Mouse (Mus musculus) MEL (cell line): ENCODE data around the gene Slc10a4.

Experiments used
- CTCF ChIP-seq, 3 experiments: IDR thresholded peaks in 2 of 3; conservative IDR thresholded peaks in 1 of 3; 2 replicates each; pipeline ENCODE4 v1.5.1; 2011 to 2012; ENCODE audit warnings: low read length in 3 of 3, low read depth in 2 of 3, mild to moderate bottlenecking in 2 of 3, improper control_type of control experiment in 1 of 3, inconsistent platforms in 1 of 3, mixed read lengths in 1 of 3, moderate library complexity in 1 of 3; ENCODE audit not compliant: control insufficient read depth in 1 of 3, insufficient read depth in 1 of 3, poor library complexity in 1 of 3, severe bottlenecking in 1 of 3
- E2F4 ChIP-seq: IDR thresholded peaks from 2 replicates; pipeline ENCODE4 v1.6.1; 2011; ENCODE audit warnings: low read depth, low read length, improper control_type of control experiment, borderline replicate concordance
- HCFC1 ChIP-seq: IDR thresholded peaks from 2 replicates; pipeline ENCODE4 v1.6.1; 2012; ENCODE audit warnings: low read depth, mild to moderate bottlenecking, inconsistent platforms, low read length, improper control_type of control experiment, moderate library complexity
- JUND ChIP-seq: IDR thresholded peaks from 2 replicates; pipeline ENCODE4 v1.6.1; 2011; ENCODE audit warnings: low read depth, mild to moderate bottlenecking, improper control_type of control experiment, low read length
- MAFK ChIP-seq: IDR thresholded peaks from 2 replicates; pipeline ENCODE4 v1.6.1; 2011; ENCODE audit warnings: low read depth, mild to moderate bottlenecking, low read length, improper control_type of control experiment, borderline replicate concordance
- MYB ChIP-seq: IDR thresholded peaks from 2 replicates; pipeline ENCODE4 v1.6.1; 2011; ENCODE audit warnings: mild to moderate bottlenecking, low read depth, low read length, improper control_type of control experiment
- NELFE ChIP-seq: IDR thresholded peaks from 2 replicates; pipeline ENCODE4 v1.6.1; 2011; ENCODE audit warnings: low read depth, low read length, improper control_type of control experiment
- POLR2A ChIP-seq, 2 experiments: IDR thresholded peaks; 2 replicates each; pipeline ENCODE4 v1.6.1; 2011 to 2012; ENCODE audit warnings: low read length in 2 of 2, mild to moderate bottlenecking in 2 of 2, control low read depth in 1 of 2, improper control_type of control experiment in 1 of 2, low read depth in 1 of 2, moderate library complexity in 1 of 2; ENCODE audit not compliant: control insufficient read depth in 1 of 2, insufficient read depth in 1 of 2, poor library complexity in 1 of 2
- POLR2AphosphoS2 ChIP-seq: IDR thresholded peaks from 2 replicates; pipeline ENCODE4 v1.6.1; 2011; ENCODE audit warnings: low read length, improper control_type of control experiment
- RAD21 ChIP-seq: IDR thresholded peaks from 2 replicates; pipeline ENCODE4 v1.6.1; 2011; ENCODE audit warnings: mild to moderate bottlenecking, low read depth, low read length, improper control_type of control experiment
- SIN3A ChIP-seq: IDR thresholded peaks from 2 replicates; pipeline ENCODE4 v1.6.1; 2012; ENCODE audit warnings: low read length, improper control_type of control experiment, inconsistent platforms
- TBP ChIP-seq: IDR thresholded peaks from 2 replicates; pipeline ENCODE4 v1.8.0; 2011; ENCODE audit warnings: low read depth, low read length, improper control_type of control experiment
- UBTF ChIP-seq: IDR thresholded peaks from 2 replicates; pipeline ENCODE4 v1.6.1; 2012; ENCODE audit warnings: low read depth, mild to moderate bottlenecking, inconsistent platforms, low read length, improper control_type of control experiment, moderate library complexity, borderline replicate concordance; ENCODE audit not compliant: insufficient read depth
- ZMIZ1 ChIP-seq: IDR thresholded peaks from 2 replicates; pipeline ENCODE4 v1.6.1; 2012; ENCODE audit warnings: low read depth, mild to moderate bottlenecking, inconsistent platforms, low read length, improper control_type of control experiment, moderate library complexity

DNA sequence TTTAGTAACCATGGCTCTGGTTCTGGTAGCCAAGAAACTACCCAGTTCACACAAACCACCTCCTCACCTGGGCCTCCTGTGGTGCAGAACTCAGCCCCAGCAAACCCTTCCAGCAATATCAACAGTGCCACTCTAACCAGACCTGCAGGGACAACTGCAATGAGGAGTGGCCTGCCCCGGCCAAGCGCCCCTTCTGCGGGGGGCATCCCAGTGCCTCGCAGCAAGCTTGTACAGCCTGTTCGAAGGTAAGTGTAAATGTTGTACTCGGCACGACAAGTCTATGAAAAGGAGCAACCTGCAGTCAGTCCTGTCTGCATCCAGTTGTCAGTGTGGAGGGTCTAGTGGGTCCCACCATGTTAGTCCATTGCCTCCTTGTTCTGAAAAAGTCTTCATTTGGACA lies 32.1 kb upstream of the Slc10a4 start, which contains the start of gene Gm10135:
- TF ChIP-seq E2F4, result no peak
- no peak for TF ChIP-seq CTCF (IDR thresholded peaks at IDR 0.05 in 2 of 3, conservative IDR thresholded peaks at IDR 0.05 in 1 of 3; ENCODE audit: control insufficient read depth in 1 of 3, insufficient read depth in 1 of 3, low read depth in 2 of 3, low read length in 3 of 3, poor library complexity in 1 of 3, severe bottlenecking in 1 of 3)
- TF ChIP-seq UBTF, result no peak
- no peak for TF ChIP-seq MYB
- no peak for TF ChIP-seq RAD21
- no peak for TF ChIP-seq SIN3A
- TF ChIP-seq JUND, result no peak
- TF ChIP-seq MAFK, result no peak
- no peak for TF ChIP-seq POLR2A (IDR thresholded peaks at IDR 0.05; ENCODE audit: control insufficient read depth in 1 of 2, insufficient read depth in 1 of 2, low read depth in 1 of 2, low read length in 2 of 2, poor library complexity in 1 of 2)
- TF ChIP-seq TBP, result no peak
- no peak for TF ChIP-seq POLR2AphosphoS2
- no peak for TF ChIP-seq HCFC1
- no peak for TF ChIP-seq NELFE
- no peak for TF ChIP-seq ZMIZ1
